Mouse (Mus musculus) layer of hippocampus, postnatal 25 days (tissue): Measurements from ENCODE around the gene Sox8. TPM values are rescaled to one million over a fixed set of nuclear protein-coding genes. Genes with fewer than 3 reads are reported as not detected.

Source experiments
- total RNA-seq, 2 experiments: library from RNA; stranded (reverse); gene quantifications; 2 replicates each; pipeline ENCODE4 v1.2.3; 2021

Gene Sox8
- total RNA-seq, 2 experiments from 2014 or later = 61.9 to 67.1 TPM

Other genes with a start within 250 kb of the Sox8 start
- under 1 TPM in 1 of 2 experiments, not detected in 1; 0.42 TPM for gene Tpsab1, start 225.1 kb downstream of the Sox8 start, total RNA-seq
- gene Tpsb2, start 204.4 kb downstream of the Sox8 start, total RNA-seq = 1 to 10 TPM in 1 of 2 experiments, under 1 TPM in 1; 0.35 to 1.2 TPM
- gene Tpsg1, start 201.4 kb downstream of the Sox8 start, total RNA-seq = not detected
- gene Cacna1h, start 136.9 kb downstream of the Sox8 start, total RNA-seq = 100 to 1,000 TPM in 1 of 2 experiments, 10 to 100 TPM in 1; 91.0 to 119 TPM
- 1 to 10 TPM; 1.7 to 2.4 TPM for gene Tekt4, start 116.1 kb downstream of the Sox8 start, total RNA-seq
- gene Sstr5, start 73.4 kb downstream of the Sox8 start, total RNA-seq = under 1 TPM in 1 of 2 experiments, not detected in 1; 0.15 TPM
- gene Lmf1, start 8.4 kb upstream of the Sox8 start, total RNA-seq = 10 to 100 TPM; 24.9 to 34.0 TPM
- 100 to 1,000 TPM; 108 to 125 TPM for gene Gng13, start 146.5 kb upstream of the Sox8 start, total RNA-seq
- gene Chtf18, start 156.7 kb upstream of the Sox8 start, total RNA-seq = 1 to 10 TPM; 1.3 to 2.1 TPM
- gene Rpusd1, start 157.0 kb upstream of the Sox8 start, total RNA-seq = 10 to 100 TPM; 45.4 to 49.2 TPM
- gene Mslnl, start 165.4 kb upstream of the Sox8 start, total RNA-seq = under 1 TPM in 1 of 2 experiments, not detected in 1; 0.14 TPM
- 1 to 10 TPM in 1 of 2 experiments, under 1 TPM in 1; 0.71 to 1.8 TPM for gene Msln, start 183.7 kb upstream of the Sox8 start, total RNA-seq
- gene Narfl, start 203.1 kb upstream of the Sox8 start, total RNA-seq = 10 to 100 TPM; 32.7 to 33.2 TPM
- gene Haghl, start 215.0 kb upstream of the Sox8 start, total RNA-seq = 100 to 1,000 TPM; 112 to 126 TPM
- gene Ccdc78, start 215.9 kb upstream of the Sox8 start, total RNA-seq = not detected
- gene Fam173a, start 222.2 kb upstream of the Sox8 start, total RNA-seq = 10 to 100 TPM; 81.7 to 88.0 TPM
- 1 to 10 TPM; 1.6 to 3.5 TPM for gene AC134908.4, start 225.0 kb upstream of the Sox8 start, total RNA-seq
- gene Metrn, start 226.4 kb upstream of the Sox8 start, total RNA-seq = 10 to 100 TPM; 82.7 to 89.2 TPM
- 100 to 1,000 TPM; 637 to 657 TPM for gene Fbxl16, start 238.4 kb upstream of the Sox8 start, total RNA-seq